Mouse (Mus musculus) fat pad, adult 2 months (tissue): ENCODE measurements around the gene Rasa3.
A peak's percentile ranks its signal among the peaks of the same experiment; 100 is the strongest.

Experiments
- DNase-seq: peaks from one replicate; pipeline ENCODE4 v3.0.0-alpha.2; 2011; ENCODE audit warnings: low read depth, low spot score; ENCODE audit errors: extremely low read depth

Gene Rasa3

DNA sequence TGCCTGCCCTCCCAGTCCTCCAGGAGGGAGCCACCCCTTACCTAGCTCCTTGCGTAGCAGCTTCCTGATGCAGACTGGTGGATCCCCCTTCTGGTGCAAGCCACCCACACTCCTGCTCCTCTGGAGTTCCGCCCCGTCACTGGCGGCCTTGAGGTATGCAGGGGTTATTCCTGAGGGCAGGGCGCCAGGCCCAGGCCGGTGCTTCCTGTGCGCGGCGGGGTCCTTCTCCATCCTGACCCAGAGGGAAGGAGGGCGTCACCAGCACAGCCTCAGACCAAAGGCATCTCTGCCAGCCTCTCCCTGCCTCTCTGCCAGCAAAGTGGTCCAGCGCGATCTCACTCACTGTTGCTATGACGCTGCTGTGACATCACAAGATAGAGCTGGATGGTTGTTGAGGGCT, 115.3 kb downstream of the Rasa3 start, which contains the start of gene 1700029H14Rik:
1700029H14Rik (minus strand) TSS at position 344 of the 400 bp plus-strand sequence.
- DNase-seq: no peak

DNA sequence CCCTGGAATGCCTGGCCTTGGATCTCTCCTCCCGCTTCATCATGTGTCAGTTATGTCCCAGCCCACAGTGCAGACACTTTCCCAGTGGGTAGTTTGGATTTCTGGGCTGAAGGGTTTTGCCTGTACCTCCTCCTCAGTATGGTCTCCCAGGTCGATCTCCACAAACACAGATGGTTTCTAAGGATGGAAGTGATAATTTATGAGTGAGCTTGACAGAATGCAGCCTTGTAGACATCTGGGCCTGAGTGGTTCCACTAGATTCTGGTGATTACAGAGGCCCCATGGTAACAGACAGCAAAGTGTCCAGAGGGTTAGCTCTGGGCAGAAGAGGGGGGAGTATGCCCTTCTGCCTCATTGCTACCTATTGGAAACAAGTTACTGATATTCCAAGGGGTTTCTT, 119.9 kb downstream of the Rasa3 start:
- no peak for DNase-seq

- DNase-seq: no peak
Measured at GRCm38 (mm10) chr8:13551574-13551830, 125.9 kb downstream of the Rasa3 start.

- no peak for DNase-seq
Measured at GRCm38 (mm10) chr8:13550718-13551573, 126.5 kb downstream of the Rasa3 start.

- DNase-seq: peak; percentile 83
Measured at GRCm38 (mm10) chr8:13548831-13549230, 128.6 kb downstream of the Rasa3 start.

DNA sequence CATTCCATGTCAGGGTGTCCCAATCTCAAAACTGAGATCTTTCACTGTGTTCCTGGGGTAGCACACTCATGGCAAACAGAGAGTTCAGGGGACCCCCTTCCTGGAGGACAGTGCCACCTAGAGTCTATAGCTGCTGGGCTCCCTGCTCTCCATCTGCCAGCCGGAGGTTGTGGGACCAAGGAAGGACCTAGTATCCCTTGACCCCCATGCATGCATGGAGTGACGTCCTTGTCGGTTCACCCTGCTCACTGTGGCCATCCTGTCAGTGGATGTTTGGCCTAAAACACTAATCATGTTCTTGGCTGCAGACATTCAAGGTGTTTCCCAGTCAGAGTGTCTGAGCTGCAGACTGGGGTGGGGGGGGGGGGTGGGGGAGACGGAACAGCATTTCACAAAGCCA, 129.2 kb downstream of the Rasa3 start:
- DNase-seq: no peak

- no peak for DNase-seq
Measured at GRCm38 (mm10) chr8:13546421-13546820, 131.0 kb downstream of the Rasa3 start.

GRCm38 (mm10) chr8:13541526-13541925, 135.9 kb downstream of the Rasa3 start:
- DNase-seq: no peak

DNA sequence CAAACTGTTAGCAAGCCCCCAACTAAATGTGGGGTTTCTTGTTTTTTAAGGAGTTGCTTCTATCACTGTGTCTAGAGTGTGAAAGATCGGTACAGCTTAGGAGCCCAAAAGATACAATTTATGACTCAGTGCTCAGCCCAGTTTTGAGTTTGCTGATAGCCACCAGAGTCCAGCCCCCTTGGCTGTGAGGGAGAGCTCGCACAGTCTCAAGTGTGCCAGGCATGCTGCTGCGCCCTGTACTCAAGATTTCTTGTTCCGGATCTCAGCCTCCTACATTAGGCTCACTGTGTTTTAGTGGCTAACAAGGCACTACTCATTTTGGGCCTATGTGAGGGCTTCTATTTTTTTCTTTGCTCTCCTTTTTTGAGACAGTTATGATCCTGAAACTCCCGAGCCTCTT, 137.3 kb downstream of the Rasa3 start:
- DNase-seq: no peak

DNA sequence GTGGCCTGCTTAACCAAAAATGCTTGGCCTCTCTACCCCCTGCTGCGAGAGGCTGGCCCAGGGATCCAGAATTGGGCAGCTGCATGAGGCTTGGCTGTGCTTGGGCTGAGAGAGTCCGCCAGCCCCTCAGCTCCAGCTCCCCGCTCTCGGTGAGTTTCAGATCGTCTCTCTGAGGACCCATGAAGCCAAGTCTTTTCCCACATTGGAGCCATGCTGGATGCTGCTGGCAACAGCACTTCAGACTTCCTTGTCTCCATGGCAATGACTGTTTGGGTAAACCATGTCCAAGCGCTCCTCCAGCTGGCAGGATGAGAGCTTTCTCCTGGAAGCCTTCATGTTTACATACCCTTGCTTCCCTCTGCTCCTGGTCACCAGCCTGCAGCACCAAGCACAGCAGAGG, 138.6 kb downstream of the Rasa3 start:
- no peak for DNase-seq

DNA sequence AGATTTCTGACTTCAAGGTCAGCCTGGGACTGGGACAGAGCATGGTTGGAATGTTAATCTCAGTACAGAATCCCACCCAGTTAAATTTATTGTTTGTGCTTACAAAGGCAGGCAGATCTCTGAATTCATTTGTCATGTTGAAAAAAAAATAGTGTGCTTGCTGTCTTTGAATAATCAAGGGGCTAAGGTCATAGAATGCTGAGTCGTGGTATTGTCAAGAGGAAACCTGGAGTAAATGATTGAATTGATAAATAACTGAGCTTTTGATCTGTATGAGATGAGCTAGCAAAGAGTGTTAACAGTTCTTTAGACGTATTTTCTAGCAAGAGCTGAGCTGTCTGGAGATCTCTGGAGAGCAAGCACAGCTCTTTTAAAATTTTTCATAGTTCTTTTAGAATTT, 140.3 kb downstream of the Rasa3 start:
- DNase-seq: no peak

DNA sequence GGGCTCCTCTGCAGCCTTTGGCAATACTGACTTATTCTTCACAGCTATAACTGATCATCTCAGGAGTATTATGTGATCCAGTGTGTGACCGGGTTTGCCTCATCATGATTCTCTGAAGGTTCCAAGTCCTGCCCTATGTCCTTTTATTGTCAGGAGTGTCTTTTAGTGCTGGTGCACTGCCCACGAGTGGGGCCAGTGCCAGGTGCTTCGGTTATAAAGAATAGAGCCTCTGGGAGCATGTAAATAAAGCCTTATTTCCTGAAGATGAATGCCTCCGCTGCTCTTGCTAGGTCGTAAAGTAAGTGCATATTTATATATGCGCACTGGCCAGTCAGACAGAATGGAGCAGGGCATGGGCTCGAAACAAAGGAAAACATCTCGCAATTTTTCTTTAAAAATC, 144.3 kb downstream of the Rasa3 start:
- no peak for DNase-seq

DNA sequence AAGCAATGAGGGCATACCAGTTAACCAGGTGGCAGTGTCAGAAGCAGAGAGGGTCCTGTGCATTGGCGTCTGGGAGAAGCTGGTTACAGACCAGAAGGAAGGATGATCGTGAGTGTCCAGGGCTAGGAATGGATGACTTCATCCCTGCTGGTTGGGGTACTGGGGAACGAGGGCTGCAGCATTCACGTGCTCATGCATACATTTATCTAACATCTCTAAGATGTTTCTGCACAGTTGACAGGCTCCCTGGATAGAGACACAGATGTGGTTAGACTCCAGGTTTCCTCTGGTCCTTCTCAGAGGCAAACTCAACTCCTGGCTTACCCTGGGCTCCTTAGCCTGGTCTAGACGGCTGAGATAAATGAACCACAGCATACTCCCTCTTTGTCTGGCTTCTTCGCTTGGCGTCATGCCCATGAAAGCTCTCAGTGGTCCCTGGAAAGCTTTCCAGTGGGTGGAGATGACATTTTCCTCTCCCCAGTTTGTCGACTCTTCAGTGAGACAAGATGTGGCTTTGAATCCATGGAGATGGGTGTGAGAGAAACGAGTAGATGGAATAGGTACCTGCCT, 145.7 kb downstream of the Rasa3 start:
- no peak for DNase-seq

DNA sequence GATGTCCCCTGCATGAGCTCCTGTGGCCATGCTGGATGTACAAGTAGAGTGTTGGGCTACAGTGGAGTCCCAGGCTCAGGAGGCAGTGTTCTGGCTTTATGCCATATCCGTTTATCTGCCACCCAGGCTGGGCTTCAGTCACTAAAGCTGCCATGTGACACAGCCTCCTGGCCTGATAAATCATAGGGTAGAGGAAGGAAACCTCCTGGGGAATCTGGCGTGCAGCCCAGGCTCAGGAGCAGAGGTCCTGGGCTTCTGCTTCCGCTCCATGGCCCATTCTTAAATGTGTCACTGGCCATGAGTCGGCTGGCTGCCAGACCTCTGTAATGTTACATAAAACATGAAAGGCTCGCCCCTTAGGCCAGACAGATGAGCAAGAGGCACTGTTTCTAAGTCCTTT, 146.5 kb downstream of the Rasa3 start:
- DNase-seq: no peak

DNA sequence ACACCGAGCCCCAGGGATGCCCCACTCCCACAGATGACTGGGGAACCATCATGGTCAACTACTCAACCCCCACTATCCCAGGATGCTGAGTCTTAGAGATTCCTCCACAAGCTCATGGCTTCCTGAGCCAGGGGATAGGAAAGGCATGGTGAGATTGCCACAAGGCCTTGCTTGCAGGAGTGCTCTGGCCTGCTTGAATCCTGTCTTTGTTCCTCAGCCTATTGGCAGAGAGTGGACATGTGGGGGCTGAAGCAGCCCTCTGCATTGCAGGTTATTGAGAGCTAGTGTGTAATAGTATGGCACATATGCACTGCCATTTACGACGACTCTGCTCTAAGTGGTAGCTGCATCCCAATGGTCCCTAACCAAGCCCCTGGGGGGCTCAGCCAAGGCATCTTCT, 147.0 kb downstream of the Rasa3 start:
- DNase-seq: no peak

DNA sequence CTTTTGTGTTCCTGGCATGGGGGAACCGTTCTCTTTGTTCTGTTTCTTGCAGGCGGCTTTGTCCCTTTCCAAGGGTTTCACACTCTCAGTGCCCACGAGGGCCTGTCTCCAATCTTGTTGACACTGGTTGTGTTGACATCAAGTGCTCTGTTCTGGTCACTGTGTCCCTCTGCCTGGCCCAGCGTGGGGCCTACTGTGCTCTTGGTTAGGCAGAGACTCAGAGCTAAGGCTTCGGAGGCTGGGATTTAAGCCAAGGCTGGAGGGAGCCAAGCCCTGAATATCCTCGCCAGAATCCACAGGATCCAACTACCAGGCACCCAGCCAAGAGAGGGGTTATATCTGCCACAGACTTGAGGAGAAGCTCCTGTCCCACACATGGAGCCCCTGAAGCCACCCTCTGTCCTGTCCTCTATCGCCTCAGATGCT, 147.5 kb downstream of the Rasa3 start:
- no peak for DNase-seq

GRCm38 (mm10) chr8:13529011-13529840, 148.2 kb downstream of the Rasa3 start:
- DNase-seq: no peak

DNA sequence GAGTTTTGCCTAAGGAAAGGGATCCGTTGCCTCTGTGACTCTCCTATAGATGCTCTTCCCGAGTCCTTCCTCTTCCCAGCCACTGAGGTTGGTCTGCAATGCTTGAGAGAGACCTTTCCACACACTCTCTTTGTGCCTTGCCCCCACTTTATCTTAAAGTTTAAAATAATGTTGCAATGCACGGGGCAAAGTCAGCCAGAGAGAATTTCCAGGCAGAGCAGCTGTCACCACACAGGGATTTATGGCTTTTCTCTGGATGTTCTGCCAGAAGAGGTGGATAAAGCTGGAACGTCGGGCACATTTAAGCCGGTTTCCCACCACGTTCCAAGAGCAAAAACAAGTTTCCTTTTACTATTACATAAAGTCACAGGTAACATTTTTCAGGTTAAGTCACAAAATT, 156.0 kb downstream of the Rasa3 start:
- peak; percentile 64 for DNase-seq

DNA sequence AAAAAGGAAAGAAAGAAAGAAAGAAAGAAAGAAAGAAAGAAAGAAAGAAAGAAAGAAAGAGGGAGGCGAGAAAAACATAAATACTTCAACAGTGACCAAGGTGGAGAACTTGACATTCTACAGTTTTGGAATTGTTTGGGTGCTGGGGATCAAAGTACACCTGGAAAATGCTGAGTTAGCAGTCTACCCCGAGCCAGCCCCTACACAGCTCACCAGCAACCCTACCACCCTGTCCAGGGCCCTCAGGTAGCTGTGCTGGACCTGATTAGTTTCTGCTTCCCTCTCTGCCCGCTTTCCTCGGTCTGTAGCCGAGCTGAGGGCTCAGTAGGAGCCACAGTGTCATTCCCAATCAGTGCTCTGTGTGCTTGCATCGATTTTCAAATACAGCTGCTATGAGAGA, 157.1 kb downstream of the Rasa3 start:
- DNase-seq: no peak

DNA sequence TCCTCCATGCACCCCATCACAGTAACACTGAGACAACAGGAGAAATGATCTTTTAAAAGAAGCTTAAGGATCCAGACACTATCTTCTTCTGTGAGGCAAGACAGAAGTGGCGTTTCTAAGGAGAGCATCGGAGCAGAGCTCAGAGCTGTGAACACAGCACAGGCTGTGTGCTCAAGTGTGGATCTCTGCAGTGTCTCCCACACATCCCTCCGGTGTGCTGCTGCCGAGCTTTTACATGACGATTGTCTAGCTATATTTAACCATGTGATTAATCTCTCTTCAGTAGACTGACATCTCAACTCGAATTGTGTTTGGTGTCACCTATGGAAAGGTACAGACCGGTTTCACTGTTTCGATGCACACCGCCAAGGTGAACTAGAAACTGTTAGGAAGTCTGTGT, 157.9 kb downstream of the Rasa3 start:
- DNase-seq: no peak

DNA sequence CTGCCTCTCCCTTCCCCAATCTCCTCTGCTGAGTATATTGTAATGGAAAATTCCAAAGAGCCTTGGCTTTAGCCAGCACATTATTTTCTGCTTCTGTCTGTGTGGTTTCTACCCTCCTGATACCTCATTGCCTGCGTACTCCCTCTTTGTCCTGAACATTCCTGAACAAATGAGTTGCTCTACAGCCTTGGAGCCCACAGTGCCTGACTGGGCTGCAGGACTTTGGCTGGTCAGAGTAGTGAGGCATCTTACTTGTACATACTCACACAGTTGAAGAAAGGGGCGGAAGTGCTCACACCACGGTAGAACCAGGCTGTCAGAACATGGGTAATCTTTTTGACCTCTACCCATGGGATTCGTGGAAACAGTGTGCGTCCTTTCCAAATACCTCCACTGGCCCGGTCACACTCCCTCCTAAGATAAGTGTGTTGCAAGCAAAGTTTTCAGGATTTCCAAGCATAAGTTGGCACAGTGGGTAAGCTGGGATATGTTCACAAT, 160.1 kb downstream of the Rasa3 start:
- no peak for DNase-seq
